Mouse (Mus musculus): ENCODE measurements around the gene Cpa2. TPM values are rescaled to one million over a fixed set of nuclear protein-coding genes. Genes with fewer than 3 reads are reported as not detected.

The Cpa2 gene
- total and polyA plus RNA-seq, 3 experiments: 0.69 to 0.98 TPM; not detected in 1

- no peak for DNase-seq
These were observed 35.3 kb downstream of the Cpa2 start for GRCm38 (mm10) chr6:30576477-30577203.

DNA sequence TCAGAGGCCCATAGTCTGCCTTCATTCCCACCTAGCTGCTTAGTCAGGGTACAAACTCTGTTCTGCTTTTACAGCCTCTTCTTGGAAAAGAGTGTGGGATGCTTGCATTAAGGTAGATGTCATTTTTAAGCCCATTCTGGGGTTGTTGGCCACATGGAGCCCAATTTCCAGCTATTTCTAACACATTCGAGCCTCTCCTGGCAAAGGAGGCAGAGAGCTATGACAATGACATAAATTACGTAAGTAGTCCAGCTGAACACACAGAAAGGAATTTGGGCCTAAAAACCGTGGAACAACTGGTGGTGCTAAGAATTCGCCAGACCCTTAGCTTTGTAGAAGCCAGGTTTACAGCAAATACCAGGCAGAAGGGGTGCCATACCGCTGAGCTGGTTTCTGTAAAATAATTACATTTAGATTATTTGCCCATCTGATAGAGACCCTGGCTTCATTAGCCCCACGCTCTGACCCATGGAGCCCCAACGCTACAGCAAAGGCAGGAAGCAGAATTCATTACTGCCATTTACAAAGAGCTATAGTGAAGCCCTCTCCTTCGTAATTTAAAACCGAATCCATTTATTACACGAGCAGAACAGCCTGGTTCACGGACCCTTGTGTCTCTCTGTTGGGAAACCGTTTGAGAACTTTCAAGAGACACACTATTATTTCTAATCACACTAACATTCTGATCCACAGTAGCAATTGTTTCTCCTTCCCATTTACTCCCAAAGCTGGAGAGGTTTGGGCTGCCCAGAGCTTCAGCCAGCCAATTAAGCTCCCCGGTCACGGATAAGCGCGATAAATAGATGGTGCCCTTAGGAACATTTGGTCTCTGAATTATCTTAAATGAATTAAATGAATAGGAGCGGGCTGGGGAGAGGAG is 38.8 kb downstream of the Cpa2 start:
- no peak for DNase-seq

DNA sequence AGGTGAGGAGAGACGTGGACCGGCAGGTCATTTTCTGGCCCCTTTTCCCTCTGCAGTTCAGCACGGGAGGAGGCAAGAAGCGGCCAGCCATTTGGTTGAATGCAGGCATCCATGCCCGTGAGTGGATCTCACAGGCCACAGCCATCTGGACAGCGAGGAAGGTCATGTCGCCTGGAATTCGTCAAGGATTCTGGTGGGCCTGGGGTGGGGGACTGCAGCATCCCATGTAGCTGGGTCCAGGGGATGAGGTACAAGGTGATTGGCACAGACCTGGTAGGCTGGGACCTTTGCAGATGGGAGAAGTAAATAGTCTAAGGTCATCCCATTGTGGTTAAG is 39.4 kb downstream of the Cpa2 start:
- no peak for DNase-seq

GRCm38 (mm10) chr6:30586886-30587442 is 45.6 kb downstream of the Cpa2 start:
- DNase-seq: no peak

- DNase-seq: no peak
These were observed 48.4 kb downstream of the Cpa2 start for GRCm38 (mm10) chr6:30589819-30590218.

DNA sequence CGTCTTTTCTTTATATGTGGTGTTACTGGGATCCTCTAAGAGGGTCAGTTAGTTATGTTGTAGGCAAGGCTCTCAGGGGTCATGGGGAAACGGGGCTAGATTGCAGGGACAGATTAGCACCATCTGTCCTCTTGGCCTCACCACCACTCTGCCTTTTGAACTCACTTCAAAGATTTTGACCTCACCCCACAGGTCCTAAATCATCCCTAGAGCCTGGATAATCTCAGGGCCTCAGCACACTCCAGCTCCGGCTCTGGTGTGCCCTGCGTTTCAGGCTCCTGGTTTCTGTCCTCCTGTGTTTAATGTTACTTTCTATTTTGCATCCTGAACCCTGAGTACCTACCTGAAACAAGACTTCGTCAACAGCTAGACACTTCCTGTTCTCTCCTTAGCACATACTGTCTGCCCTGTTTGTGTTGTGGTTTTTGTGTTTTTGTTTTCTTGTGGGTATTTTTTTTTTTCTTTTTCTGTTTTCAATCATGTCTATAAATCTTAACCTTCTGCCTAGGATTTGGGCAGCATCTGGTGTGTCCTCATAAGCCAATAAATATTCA is 50.5 kb downstream of the Cpa2 start:
- DNase-seq: no peak

GRCm38 (mm10) chr6:30592417-30592974 is 51.1 kb downstream of the Cpa2 start:
- DNase-seq: no peak

- no peak for DNase-seq
These were observed 53.0 kb downstream of the Cpa2 start for GRCm38 (mm10) chr6:30594364-30594763.

DNA sequence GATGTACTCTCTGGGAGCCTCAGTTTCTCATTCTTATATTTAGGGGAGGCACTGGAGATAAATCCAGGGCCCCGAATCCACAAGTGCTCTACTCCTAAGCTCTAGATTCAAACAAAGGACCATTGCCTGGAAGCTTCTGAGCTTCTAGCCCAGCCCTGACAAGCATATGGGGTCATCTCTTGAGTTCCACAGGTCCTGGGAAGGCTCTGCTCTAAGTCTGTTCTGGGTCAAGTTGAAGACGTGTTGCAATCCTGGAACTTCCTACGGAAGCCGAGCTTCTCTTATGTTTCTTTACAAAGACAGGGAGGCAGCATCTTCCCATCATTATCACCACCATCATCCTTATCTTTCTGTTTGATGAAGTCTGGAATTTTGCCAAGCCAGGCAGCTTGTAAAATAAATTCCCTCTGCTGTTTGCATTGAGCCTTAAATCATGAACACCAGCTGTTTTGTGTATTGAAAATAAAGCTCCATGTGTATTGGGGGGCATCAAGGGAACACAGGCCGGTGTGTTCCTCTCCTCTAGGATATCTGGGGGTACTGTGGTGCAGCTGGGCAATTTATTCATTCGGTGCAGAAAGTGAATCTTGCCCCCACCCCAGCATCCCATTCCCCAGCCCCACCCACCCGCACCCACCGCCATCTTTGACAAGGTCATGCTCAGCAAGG is 55.0 kb downstream of the Cpa2 start:
- no peak for DNase-seq

DNA sequence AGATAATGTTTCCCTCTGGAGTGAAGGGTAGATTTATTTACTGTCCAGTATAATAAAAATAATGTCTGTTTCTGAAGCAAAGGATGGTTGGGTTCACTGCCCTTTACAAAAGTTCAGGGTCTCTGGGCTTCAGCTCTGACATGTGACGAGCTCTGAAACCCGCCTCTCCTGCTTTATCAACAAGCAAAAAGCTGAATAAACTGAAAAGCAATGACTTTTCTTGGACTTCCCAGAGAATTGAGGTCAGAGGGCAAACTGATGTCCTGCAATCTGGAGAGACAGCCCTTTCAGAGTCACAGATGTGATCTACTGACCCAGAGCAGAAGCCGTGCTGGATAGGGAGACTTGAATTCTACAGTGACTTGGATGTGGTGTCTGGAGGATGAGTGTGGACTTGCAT is 58.7 kb downstream of the Cpa2 start:
- DNase-seq: peak; percentile 28

GRCm38 (mm10) chr6:30600995-30601394 is 59.6 kb downstream of the Cpa2 start:
- no peak for DNase-seq

- DNase-seq: no peak
These were observed 63.0 kb downstream of the Cpa2 start for GRCm38 (mm10) chr6:30604342-30604867.

- DNase-seq: no peak
These were observed 63.7 kb downstream of the Cpa2 start for GRCm38 (mm10) chr6:30605111-30605510.

- no peak for DNase-seq
These were observed 64.3 kb downstream of the Cpa2 start for GRCm38 (mm10) chr6:30605672-30606071.

DNA sequence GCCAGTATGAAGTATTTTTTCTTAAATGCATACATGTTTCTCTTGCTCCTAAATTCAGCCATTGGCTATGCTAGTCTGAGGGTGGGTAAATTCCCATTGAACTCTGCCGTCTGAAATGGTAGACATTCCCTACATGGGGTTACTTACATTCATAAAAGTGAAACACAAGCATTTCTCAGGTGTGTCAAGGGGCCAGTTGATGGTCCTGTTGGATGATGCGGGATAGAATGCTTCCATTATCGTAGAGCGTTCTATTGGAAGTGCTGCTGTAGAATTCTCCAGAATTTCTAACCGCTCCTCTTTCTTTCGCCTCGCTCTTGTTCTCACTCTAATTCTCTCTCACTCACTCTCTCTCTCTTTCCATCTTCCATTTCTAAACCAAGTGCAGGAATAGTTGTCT is 69.3 kb downstream of the Cpa2 start, which contains the start of gene Cpa5:
TSS of gene Cpa5 (plus strand) at position 301 of the 400 bp plus-strand sequence.
- no peak for DNase-seq

DNA sequence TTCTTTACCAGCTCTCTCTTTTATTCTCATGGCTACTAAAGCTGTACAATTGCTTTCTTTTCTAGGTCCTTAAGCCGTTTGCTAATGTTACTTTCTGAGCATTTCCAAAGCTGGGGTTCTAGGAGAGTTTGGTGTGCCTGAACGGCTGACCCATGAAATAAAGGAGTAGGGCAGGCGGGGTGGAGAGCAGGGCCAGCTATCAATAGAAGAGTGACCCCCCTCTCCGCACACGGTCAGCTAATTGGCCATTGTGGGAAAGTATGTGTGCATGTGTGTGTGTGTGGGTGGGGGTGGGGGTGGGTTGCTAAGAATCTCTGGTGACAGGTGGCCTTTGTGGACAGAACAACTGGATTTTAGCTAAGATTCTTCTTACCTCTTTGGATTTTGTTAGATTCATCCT is 69.8 kb downstream of the Cpa2 start:
- no peak for DNase-seq

Other genes starting within 250 kb of the Cpa2 start
- gene Ube2h, start 237.0 kb upstream of the Cpa2 start, total RNA-seq (2021): 100 to 1,000 TPM in 1 of 2 experiments, 10 to 100 TPM in 1; 94.9 to 150 TPM
- gene Ube2h, start 237.0 kb upstream of the Cpa2 start, polyA plus RNA-seq (2012; rRNA removed): 129 and 162 TPM in 2 replicates
- gene Zc3hc1, start 150.6 kb upstream of the Cpa2 start, total RNA-seq (2021): 10 to 100 TPM; 19.6 to 21.7 TPM
- gene Zc3hc1, start 150.6 kb upstream of the Cpa2 start, polyA plus RNA-seq (2012; rRNA removed): 16.9 and 18.1 TPM in 2 replicates
- 10 to 100 TPM; 57.8 to 75.6 TPM for gene Klhdc10, start 139.7 kb upstream of the Cpa2 start, total RNA-seq (2021)
- 14.1 and 15.7 TPM in 2 replicates for gene Klhdc10, start 139.7 kb upstream of the Cpa2 start, polyA plus RNA-seq (2012; rRNA removed)
- 10 to 100 TPM; 24.2 to 28.0 TPM for gene Tmem209, start 31.8 kb upstream of the Cpa2 start, total RNA-seq (2021)
- gene Tmem209, start 31.8 kb upstream of the Cpa2 start, polyA plus RNA-seq (2012; rRNA removed): 32.8 and 43.3 TPM in 2 replicates
- gene Ssmem1, start 31.7 kb upstream of the Cpa2 start, total RNA-seq (2021): under 1 TPM in 1 of 2 experiments, not detected in 1; 0.28 TPM
- gene Ssmem1, start 31.7 kb upstream of the Cpa2 start, polyA plus RNA-seq (2012; rRNA removed): not detected in 2 replicates
- gene Cpa4, start 26.8 kb downstream of the Cpa2 start, total RNA-seq (2021): 1 to 10 TPM; 1.6 to 2.1 TPM
- gene Cpa4, start 26.8 kb downstream of the Cpa2 start, polyA plus RNA-seq (2012; rRNA removed): 0.94 and 1.1 TPM in 2 replicates
- not detected for gene Cpa5, start 69.4 kb downstream of the Cpa2 start, total RNA-seq (2021)
- not detected in 2 replicates for gene Cpa5, start 69.4 kb downstream of the Cpa2 start, polyA plus RNA-seq (2012; rRNA removed)
- gene Cpa1, start 97.6 kb downstream of the Cpa2 start, total RNA-seq (2021): not detected
- not detected in 2 replicates for gene Cpa1, start 97.6 kb downstream of the Cpa2 start, polyA plus RNA-seq (2012; rRNA removed)
- 1 to 10 TPM; 5.9 to 9.3 TPM for gene Cep41, start 152.2 kb downstream of the Cpa2 start, total RNA-seq (2021)
- gene Cep41, start 152.2 kb downstream of the Cpa2 start, polyA plus RNA-seq (2012; rRNA removed): 3.4 and 4.5 TPM in 2 replicates
- gene Mest, start 182.0 kb downstream of the Cpa2 start, total RNA-seq (2021): 10 to 100 TPM; 32.3 to 58.6 TPM
- gene Mest, start 182.0 kb downstream of the Cpa2 start, polyA plus RNA-seq (2012; rRNA removed): 209 and 411 TPM in 2 replicates

All from adrenal gland, adult 2 months (tissue).